Mouse (Mus musculus): ENCODE measurements at regions not wholly inside any gene's neighbourhood (a gene's known extent, or its start where the extent isn't known, plus 50 kb on each side); places are given as distances from the start of the nearest gene placed in this dataset.

DNA sequence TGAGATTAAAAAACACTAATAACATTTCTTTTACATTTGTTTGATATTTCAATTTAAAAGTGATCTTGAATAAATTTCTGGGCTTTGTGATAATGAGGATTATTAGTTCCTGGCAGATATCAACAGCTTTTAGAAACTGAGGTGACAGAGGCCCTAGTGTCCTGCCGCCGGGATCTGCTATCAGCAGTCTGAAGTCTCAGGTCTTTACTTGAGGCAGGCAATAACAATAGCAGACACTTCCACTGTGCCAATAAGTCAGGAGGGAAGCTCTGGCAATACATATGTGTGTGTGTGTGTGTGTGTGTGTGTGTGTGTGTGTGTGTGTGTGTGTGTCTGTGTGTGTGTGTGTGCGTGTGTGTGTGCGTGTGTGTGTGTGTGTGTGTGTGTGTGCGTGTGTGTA, 252.1 kb downstream of the Lipi start:
- H3K4me1 ChIP-seq (replicated peaks; ENCODE audit: control insufficient read depth, insufficient read depth, low read length), result no peaks in the 10 kb centered on the region
- H3K4me2 ChIP-seq (replicated peaks; ENCODE audit: low read depth), result no peak overlapping the region
- WGBS, result 72% methylated on average over 5 of the region's 5 CpGs
- no peaks in the 10 kb centered on the region for H3K27me3 ChIP-seq (replicated peaks; ENCODE audit: control insufficient read depth, insufficient read depth, low read length)
- no peak for TF ChIP-seq CTCF (IDR thresholded peaks at IDR 0.05; ENCODE audit: low read depth)
- H3K27ac ChIP-seq (ENCODE audit: low read depth, low read length), result no peak overlapping the region
- H3K36me3 ChIP-seq (ENCODE audit: control insufficient read depth, insufficient read depth), result no peaks in the 10 kb centered on the region
- ATAC-seq, result no peak
- H3K9me3 ChIP-seq (ENCODE audit: control insufficient read depth), result no peaks in the 10 kb centered on the region
- no peak overlapping the region for H3K4me3 ChIP-seq (ENCODE audit: low read depth, low read length)
- H3K9ac ChIP-seq (ENCODE audit: low read depth, low read length), result no peak overlapping the region

DNA sequence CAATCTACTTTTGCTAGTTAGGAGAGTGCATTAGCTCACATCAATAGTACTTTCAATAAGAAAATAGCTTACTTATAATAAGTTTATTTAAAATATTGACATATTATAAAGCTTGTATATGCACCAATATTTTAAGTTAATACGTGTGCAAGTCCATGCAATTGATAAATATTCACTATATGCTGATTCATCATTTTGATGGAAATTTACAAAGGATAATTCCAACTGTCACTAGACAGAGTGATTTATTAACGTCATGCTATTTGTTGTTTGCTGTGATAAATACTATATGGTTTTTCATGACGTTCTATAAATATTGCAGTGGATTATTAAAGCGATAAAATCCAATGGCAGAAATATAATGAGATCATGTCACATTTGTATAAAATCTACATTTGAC, 253.0 kb downstream of the Lipi start:
- no peak for TF ChIP-seq CTCF (IDR thresholded peaks at IDR 0.05; ENCODE audit: low read depth)
- Histone ChIP-seq H3K36me3 (ENCODE audit: control insufficient read depth, insufficient read depth) (no peaks in the 10 kb centered on the region), H3K4me2 (replicated peaks; ENCODE audit: low read depth) (no peak overlapping the region), H3K27ac (ENCODE audit: low read depth, low read length) (no peak overlapping the region), H3K4me3 (ENCODE audit: low read depth, low read length) (no peak overlapping the region), H3K27me3 (replicated peaks; ENCODE audit: control insufficient read depth, insufficient read depth, low read length) (no peaks in the 10 kb centered on the region), H3K9ac (ENCODE audit: low read depth, low read length) (no peak overlapping the region), H3K4me1 (replicated peaks; ENCODE audit: control insufficient read depth, insufficient read depth, low read length) (no peaks in the 10 kb centered on the region), H3K9me3 (ENCODE audit: control insufficient read depth) (no peaks in the 10 kb centered on the region)
- ATAC-seq, result no peak
- 80% methylated on average over 4 of the region's 4 CpGs for WGBS

DNA sequence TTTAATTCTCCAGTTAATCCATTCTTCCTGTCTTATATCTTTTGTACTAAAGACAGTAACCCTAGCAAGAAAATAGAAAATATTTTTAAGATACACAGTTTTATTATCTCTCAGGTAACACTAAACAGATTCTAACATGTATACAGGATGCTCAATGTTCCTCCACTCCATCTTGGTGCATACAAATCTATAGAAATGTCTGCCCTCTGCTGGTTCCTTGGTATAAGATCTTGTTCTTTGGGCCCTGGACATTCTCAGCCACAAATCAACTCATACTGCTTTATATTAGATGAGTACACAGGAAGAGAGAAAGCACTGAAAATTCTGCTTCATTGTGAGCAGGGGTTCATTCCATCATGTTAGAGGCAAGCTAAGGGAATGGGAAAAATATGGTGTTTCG, 260.6 kb downstream of the Lipi start:
- H3K4me1 ChIP-seq (replicated peaks; ENCODE audit: control insufficient read depth, insufficient read depth, low read length), result no peaks in the 10 kb centered on the region

DNA sequence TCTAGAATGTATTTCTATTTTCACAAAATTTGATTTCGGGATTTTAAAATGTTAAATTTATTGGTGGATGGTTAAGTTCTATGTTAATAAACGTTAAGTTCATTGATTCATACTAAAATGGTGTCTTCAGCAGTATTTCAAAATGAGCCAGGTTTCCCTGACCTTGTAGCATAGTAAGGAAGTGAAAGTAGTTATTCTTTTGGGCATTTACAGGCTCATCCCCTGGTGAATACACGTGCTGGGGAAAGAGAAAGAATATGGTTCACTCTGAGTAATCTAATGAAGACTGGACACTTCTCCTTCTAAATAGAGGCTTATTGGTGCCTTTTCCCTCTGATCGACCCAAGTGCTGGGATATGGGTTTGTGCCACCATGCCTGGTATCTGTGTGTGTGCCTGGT, 281.1 kb downstream of the Lipi start:
- Histone ChIP-seq H3K27me3 (replicated peaks; ENCODE audit: control insufficient read depth, insufficient read depth, low read length) (no peaks in the 10 kb centered on the region), H3K4me3 (ENCODE audit: low read depth, low read length) (no peak overlapping the region), H3K27ac (ENCODE audit: low read depth, low read length) (no peak overlapping the region), H3K4me1 (replicated peaks; ENCODE audit: control insufficient read depth, insufficient read depth, low read length) (no peaks in the 10 kb centered on the region), H3K9ac (ENCODE audit: low read depth, low read length) (no peak overlapping the region), H3K9me3 (ENCODE audit: control insufficient read depth) (no peaks in the 10 kb centered on the region), H3K4me2 (replicated peaks; ENCODE audit: low read depth) (no peak overlapping the region), H3K36me3 (ENCODE audit: control insufficient read depth, insufficient read depth) (no peaks in the 10 kb centered on the region)
- 66% methylated on average over 4 of the region's 4 CpGs for WGBS
- no peak for ATAC-seq
- TF ChIP-seq CTCF (IDR thresholded peaks at IDR 0.05; ENCODE audit: low read depth), result no peak

More for the DNA sequence above, 260.6 kb downstream of the Lipi start:
- no peaks in the 10 kb centered on the region for H3K9me3 ChIP-seq (ENCODE audit: control insufficient read depth)
- 70% methylated on average over 1 of the region's 1 CpGs for WGBS
- no peak overlapping the region for H3K9ac ChIP-seq (ENCODE audit: low read depth, low read length)
- no peak for ATAC-seq
- TF ChIP-seq CTCF (IDR thresholded peaks at IDR 0.05; ENCODE audit: low read depth), result peak; percentile 60
- no peak overlapping the region for H3K4me3 ChIP-seq (ENCODE audit: low read depth, low read length)
- no peak overlapping the region for H3K4me2 ChIP-seq (replicated peaks; ENCODE audit: low read depth)
- H3K36me3 ChIP-seq (ENCODE audit: control insufficient read depth, insufficient read depth), result no peaks in the 10 kb centered on the region
- no peaks in the 10 kb centered on the region for H3K27me3 ChIP-seq (replicated peaks; ENCODE audit: control insufficient read depth, insufficient read depth, low read length)
- no peak overlapping the region for H3K27ac ChIP-seq (ENCODE audit: low read depth, low read length)

DNA sequence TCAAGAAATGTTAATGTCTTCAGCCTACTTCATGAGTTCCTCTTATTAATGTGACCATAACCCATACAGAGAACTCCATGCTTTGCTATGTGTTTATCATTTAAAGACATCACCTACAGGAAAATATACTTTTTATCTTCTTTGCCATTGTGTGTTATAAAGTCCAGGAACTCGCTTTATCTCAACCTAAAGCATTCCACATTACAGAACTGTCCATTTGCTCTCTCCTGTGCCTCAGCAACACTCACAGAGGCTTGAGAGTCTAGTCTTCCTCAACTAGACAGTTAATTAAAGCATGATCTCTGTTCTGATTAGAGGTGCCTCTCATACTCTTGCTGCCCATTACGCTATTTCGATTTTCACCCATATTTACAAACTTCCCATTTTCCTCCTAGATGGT, 288.4 kb downstream of the Lipi start:
- no peaks in the 10 kb centered on the region for H3K36me3 ChIP-seq (ENCODE audit: control insufficient read depth, insufficient read depth)
- TF ChIP-seq CTCF (IDR thresholded peaks at IDR 0.05; ENCODE audit: low read depth), result no peak
- no peak overlapping the region for H3K4me3 ChIP-seq (ENCODE audit: low read depth, low read length)
- no peak overlapping the region for H3K27ac ChIP-seq (ENCODE audit: low read depth, low read length)
- WGBS, result 88% methylated on average over 3 of the region's 3 CpGs
- no peak for ATAC-seq
- no peaks in the 10 kb centered on the region for H3K4me1 ChIP-seq (replicated peaks; ENCODE audit: control insufficient read depth, insufficient read depth, low read length)
- no peaks in the 10 kb centered on the region for H3K9me3 ChIP-seq (ENCODE audit: control insufficient read depth)
- no peaks in the 10 kb centered on the region for H3K27me3 ChIP-seq (replicated peaks; ENCODE audit: control insufficient read depth, insufficient read depth, low read length)
- no peak overlapping the region for H3K9ac ChIP-seq (ENCODE audit: low read depth, low read length)
- no peak overlapping the region for H3K4me2 ChIP-seq (replicated peaks; ENCODE audit: low read depth)

DNA sequence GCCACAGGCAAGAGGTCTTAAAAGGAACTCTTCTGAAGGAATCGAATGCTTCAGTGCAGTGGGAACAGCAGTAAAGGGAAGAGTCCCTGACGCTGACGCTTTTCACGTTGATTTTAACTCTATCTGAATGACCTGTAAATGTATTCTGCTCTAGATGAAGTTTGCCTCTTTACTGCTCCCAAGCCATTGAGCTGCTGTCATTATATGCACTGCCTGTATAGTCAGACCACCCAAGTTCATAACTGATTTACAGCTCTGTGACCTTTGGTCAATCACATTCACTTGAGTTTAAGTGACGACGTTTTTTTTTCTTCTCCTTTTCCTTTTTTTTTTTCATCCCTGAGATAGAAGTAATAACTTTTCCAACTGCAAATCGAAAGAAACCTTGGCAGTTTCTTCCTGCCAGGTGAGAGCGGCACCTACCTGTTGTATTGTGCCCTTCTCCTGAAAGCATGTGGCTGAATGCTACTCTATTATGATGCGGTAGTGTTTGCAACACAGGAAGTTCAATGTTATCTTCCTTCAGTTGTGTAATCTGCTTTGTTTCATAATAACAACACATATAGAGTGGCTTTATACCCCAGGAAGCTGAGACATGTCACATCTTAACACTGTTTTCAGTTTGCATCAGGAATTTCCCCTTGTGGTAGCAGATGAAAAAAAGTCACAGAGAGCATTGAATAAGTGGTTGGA, 293.0 kb downstream of the Lipi start:
- peak; percentile 85 for ATAC-seq
- Histone ChIP-seq H3K27ac (ENCODE audit: low read depth, low read length) (no peak overlapping the region), H3K27me3 (replicated peaks; ENCODE audit: control insufficient read depth, insufficient read depth, low read length) (no peaks in the 10 kb centered on the region), H3K4me3 (ENCODE audit: low read depth, low read length) (no peak overlapping the region), H3K36me3 (ENCODE audit: control insufficient read depth, insufficient read depth) (no peaks in the 10 kb centered on the region), H3K9ac (ENCODE audit: low read depth, low read length) (no peak overlapping the region), H3K4me1 (replicated peaks; ENCODE audit: control insufficient read depth, insufficient read depth, low read length) (no peaks in the 10 kb centered on the region), H3K9me3 (ENCODE audit: control insufficient read depth) (no peaks in the 10 kb centered on the region), H3K4me2 (replicated peaks; ENCODE audit: low read depth) (peak overlapping the region; percentile 48)
- 36% methylated on average over 9 of the region's 9 CpGs for WGBS
- TF ChIP-seq CTCF (IDR thresholded peaks at IDR 0.05; ENCODE audit: low read depth), result peak; percentile 59

DNA sequence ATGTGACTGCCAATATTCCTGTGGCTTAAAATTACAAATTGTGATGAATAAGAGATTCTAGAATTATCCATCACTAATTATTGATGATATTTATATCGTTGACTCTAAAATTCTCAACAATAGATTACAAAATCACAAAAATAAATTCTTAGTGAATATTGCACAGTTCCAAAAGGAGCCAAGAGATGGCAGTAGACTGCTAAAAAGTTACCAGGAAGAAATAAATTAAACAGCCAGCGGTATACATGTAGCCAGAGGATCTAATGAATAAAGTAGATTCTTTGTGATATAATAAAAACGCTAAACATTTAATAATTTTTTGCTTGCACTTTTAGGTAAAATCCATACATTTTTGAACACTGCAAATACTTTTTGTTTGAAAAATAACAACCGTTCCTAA, 294.7 kb downstream of the Lipi start:
- Histone ChIP-seq H3K9me3 (ENCODE audit: control insufficient read depth) (no peaks in the 10 kb centered on the region), H3K27ac (ENCODE audit: low read depth, low read length) (no peak overlapping the region), H3K4me1 (replicated peaks; ENCODE audit: control insufficient read depth, insufficient read depth, low read length) (no peaks in the 10 kb centered on the region), H3K9ac (ENCODE audit: low read depth, low read length) (no peak overlapping the region), H3K27me3 (replicated peaks; ENCODE audit: control insufficient read depth, insufficient read depth, low read length) (no peaks in the 10 kb centered on the region), H3K36me3 (ENCODE audit: control insufficient read depth, insufficient read depth) (no peaks in the 10 kb centered on the region), H3K4me3 (ENCODE audit: low read depth, low read length) (no peak overlapping the region), H3K4me2 (replicated peaks; ENCODE audit: low read depth) (no peak overlapping the region)
- ATAC-seq, result no peak
- 40% methylated on average over 4 of the region's 4 CpGs for WGBS
- TF ChIP-seq CTCF (IDR thresholded peaks at IDR 0.05; ENCODE audit: low read depth), result peak; percentile 62
